In genomic region chr3:68585213-68585612, GRCm38 (mm10) we compare ENCODE assay signal across 14 mouse cellular contexts.
DNase-seq lines count a peak whose midpoint lies in the region; ATAC-seq and TF ChIP-seq lines count a peak whose summit lies in the region.
"Had no signal": no experiment of that assay in that cellular context is flagged by ENCODE, and none has a peak within 500 bp of the region (broad histone marks: within the 10 kb centered on the region; RNA-seq: fewer than 3 reads in every experiment).

No protein-coding gene starts in this region.

- intact Hi-C loops in heart, postnatal 25 days (cut with DNase I): no loop called here

- peaks cover 7% of the 10 kb centered on the region; the same call in 1 of the 2 replicates for H3K4me1 ChIP-seq in lung, postnatal 0 days (ENCODE audit: insufficient read depth, low read depth, low read length)
- peaks cover 7% of the 10 kb centered on the region; the same call in 1 of the 2 replicates for H3K4me1 ChIP-seq in lung, adult 2 months (ENCODE audit: control insufficient read depth, insufficient read depth, low read length)
- peaks cover 62% of the 10 kb centered on the region for H3K4me1 ChIP-seq in heart, embryonic 16.5 days (ENCODE audit: control insufficient read depth, insufficient read depth, low read length)
- H3K4me1 ChIP-seq in neural tube, embryonic 15.5 days: peaks cover 67% of the 10 kb centered on the region
- H3K4me1 ChIP-seq: liver, embryonic 15.5 days had no signal

- H3K4me3 ChIP-seq in lung, postnatal 0 days (ENCODE audit: low read depth, low read length): no peak overlapping the region
- H3K4me3 ChIP-seq in lung, adult 2 months (replicated peaks; ENCODE audit: extremely low read depth, low read depth, low read length): no peak overlapping the region
- peak overlapping the region; percentile 25 for H3K4me3 ChIP-seq in heart, embryonic 16.5 days (ENCODE audit: low read length)
- no peak overlapping the region for H3K4me3 ChIP-seq in neural tube, embryonic 15.5 days (replicated peaks)
- H3K4me3 ChIP-seq: erythroblast, embryonic 14.5 days; limb, embryonic 12.5 days; liver, embryonic 15.5 days had no signal

- no peaks in the 10 kb centered on the region for H3K27me3 ChIP-seq in lung, postnatal 0 days (replicated peaks; ENCODE audit: insufficient read depth, low read length)
- no peaks in the 10 kb centered on the region for H3K27me3 ChIP-seq in heart, embryonic 16.5 days (ENCODE audit: control insufficient read depth, insufficient read depth, low read length)
- no peaks in the 10 kb centered on the region for H3K27me3 ChIP-seq in neural tube, embryonic 15.5 days (replicated peaks)
- H3K27me3 ChIP-seq: limb, embryonic 12.5 days; liver, embryonic 15.5 days had no signal

- 65% methylated on average over 4 of the region's 4 CpGs for WGBS in lung, postnatal 0 days
- WGBS in lung, adult 2 months: 76% methylated on average over 4 of the region's 4 CpGs
- WGBS in heart, embryonic 16.5 days: 74% methylated on average over 4 of the region's 4 CpGs
- 57% methylated on average over 4 of the region's 4 CpGs for WGBS in neural tube, embryonic 15.5 days

- DNase-seq in heart, adult 18-20 months: peak; percentile 61 to 64
- no peak for DNase-seq in heart, postnatal 25 days (ENCODE audit: low spot score)
- DNase-seq in lung, postnatal 0 days (ENCODE audit: low spot score): no peak
- DNase-seq in lung, adult 2 months: no peak
- DNase-seq: adrenal gland, postnatal 36 days; kidney, postnatal 14 days; thymus, adult 2 months had no signal

- H3K36me3 ChIP-seq in lung, postnatal 0 days (ENCODE audit: insufficient read depth, low read length): no peaks in the 10 kb centered on the region
- no peaks in the 10 kb centered on the region for H3K36me3 ChIP-seq in heart, embryonic 16.5 days (ENCODE audit: control insufficient read depth, insufficient read depth)
- no peaks in the 10 kb centered on the region for H3K36me3 ChIP-seq in neural tube, embryonic 15.5 days
- H3K36me3 ChIP-seq: limb, embryonic 12.5 days; liver, embryonic 15.5 days had no signal

- 0 out of 2 replicates have a peak, but pooled peaks have one; percentile 14 for TF ChIP-seq EP300 in lung, postnatal 0 days (IDR thresholded peaks at IDR 0.05)

- no peaks in the 10 kb centered on the region for H3K9me3 ChIP-seq in lung, postnatal 0 days (ENCODE audit: low read length)
- H3K9me3 ChIP-seq in heart, embryonic 16.5 days (replicated peaks; ENCODE audit: control insufficient read depth, low read length): no peaks in the 10 kb centered on the region
- H3K9me3 ChIP-seq in neural tube, embryonic 15.5 days (replicated peaks): no peaks in the 10 kb centered on the region
- H3K9me3 ChIP-seq: limb, embryonic 12.5 days; liver, embryonic 15.5 days had no signal

- H3K27ac ChIP-seq in lung, postnatal 0 days (ENCODE audit: low read length): no peak overlapping the region
- peak overlapping the region; percentile 52 for H3K27ac ChIP-seq in heart, embryonic 16.5 days (ENCODE audit: low read length)
- H3K27ac ChIP-seq in neural tube, embryonic 15.5 days (replicated peaks): 0 out of 2 replicates have a peak overlapping the region, but pooled peaks have one; percentile 18
- H3K27ac ChIP-seq: liver, embryonic 15.5 days had no signal

- no peak overlapping the region for H3K9ac ChIP-seq in lung, postnatal 0 days (replicated peaks; ENCODE audit: low read depth)
- H3K9ac ChIP-seq in heart, embryonic 16.5 days (ENCODE audit: low read length): peak overlapping the region; percentile 8; the same call in 1 of the 2 replicates
- no peak overlapping the region for H3K9ac ChIP-seq in neural tube, embryonic 15.5 days (replicated peaks)
- H3K9ac ChIP-seq: limb, embryonic 12.5 days; liver, embryonic 15.5 days had no signal

- no peak for ATAC-seq in lung, postnatal 0 days
- ATAC-seq in heart, embryonic 16.5 days (replicated peaks; ENCODE audit: extremely low read depth, insufficient read depth, low FRiP score): no peak
- ATAC-seq in neural tube, embryonic 15.5 days (ENCODE audit: low FRiP score): no peak
- ATAC-seq in megakaryocyte progenitor cell, adult 5-6 weeks (replicated peaks; ENCODE audit: poor library complexity): no peak
- ATAC-seq: intestine, postnatal 0 days had no signal

- H3K4me2 ChIP-seq in lung, postnatal 0 days (replicated peaks; ENCODE audit: low read depth, low read length): peak overlapping the region; percentile 4; the same call in 1 of the 2 replicates
- peak overlapping the region; percentile 48 for H3K4me2 ChIP-seq in heart, embryonic 16.5 days (ENCODE audit: low read depth, low read length)
- no peak overlapping the region for H3K4me2 ChIP-seq in neural tube, embryonic 15.5 days
- H3K4me2 ChIP-seq: limb, embryonic 12.5 days; liver, embryonic 15.5 days had no signal

- no peak for TF ChIP-seq CTCF in lung, postnatal 0 days (IDR thresholded peaks at IDR 0.05)
- TF ChIP-seq CTCF in lung, adult 2 months (IDR thresholded peaks at IDR 0.05; ENCODE audit: insufficient read depth, low read length): no peak

- TF ChIP-seq POLR2A in lung, adult 2 months (IDR thresholded peaks at IDR 0.05; ENCODE audit: borderline replicate concordance, extremely low read depth, low read depth, low read length): no peak

Comparison
In these comparisons a context has a peak if more than half of its experiments do, and no peak if none do; other contexts are left out.
1. DNase-seq: peak in heart, adult 18-20 months (2 of 2); none in heart, postnatal 25 days (single experiment), lung, postnatal 0 days (single experiment) and lung, adult 2 months (single experiment).